Mouse (Mus musculus): ENCODE measurements around the gene Klhl8.

DNA sequence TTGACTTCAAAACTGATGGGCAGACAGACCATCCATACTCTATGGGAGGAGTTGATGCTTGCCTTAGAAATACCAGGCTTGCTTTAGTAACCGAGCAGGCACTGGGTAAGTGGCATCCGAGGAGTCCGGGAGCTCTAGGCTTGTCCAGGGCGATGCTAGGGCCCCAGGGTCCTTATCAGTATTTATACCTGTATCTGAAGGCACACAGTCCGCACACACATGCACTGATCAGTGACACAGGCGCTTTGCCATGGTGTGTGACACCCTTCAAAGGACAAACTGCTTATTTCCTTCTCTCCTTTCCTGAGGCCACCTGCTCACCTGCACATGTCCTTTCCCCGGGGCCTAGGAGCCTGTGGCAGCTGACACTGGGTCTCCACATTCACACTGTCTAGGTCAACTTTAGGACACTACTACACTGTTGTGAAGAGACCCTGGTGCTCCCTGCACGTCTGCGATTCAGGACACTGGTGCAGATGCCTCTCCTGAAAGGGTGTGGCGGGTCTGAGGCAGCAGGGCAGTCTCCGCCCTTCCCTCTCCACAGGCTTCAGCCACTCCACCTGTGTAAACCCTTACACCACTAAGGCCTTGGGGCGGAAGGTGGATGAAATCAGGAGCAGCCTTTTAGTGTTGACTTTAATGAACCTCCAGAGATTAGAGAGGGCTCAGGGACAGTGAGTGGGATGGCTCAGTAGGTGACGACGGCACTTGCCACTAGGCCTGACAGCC, 55.4 kb downstream of the Klhl8 start:
- no peak for TF ChIP-seq CTCF (IDR thresholded peaks at IDR 0.05; ENCODE audit: extremely low read depth, insufficient read length, insufficient replicate concordance, low read depth, low read length)
- no peak for TF ChIP-seq POLR2A (IDR thresholded peaks at IDR 0.05; ENCODE audit: low read depth, low read length)

Data from small intestine, adult 2 months (tissue).